Mouse (Mus musculus) hindbrain, embryonic 11.5 days (tissue): ENCODE data around the gene Hoxc9. TPM values are rescaled to one million over a fixed set of nuclear protein-coding genes. Genes with fewer than 3 reads are reported as not detected.

ENCODE experiments used
- ATAC-seq: fragments of 200-750 bp; cut with Nextera tagmentation; 2 replicates; pipeline ENCODE4 v1.8.0; 2017; ENCODE audit warnings: mild to moderate bottlenecking, moderate TSS enrichment, moderate library complexity; ENCODE audit not compliant: low FRiP score
- DNase-seq: peaks from one replicate; pipeline ENCODE4 v3.0.0-alpha.2; 2015; ENCODE audit warnings: low spot score
- H3K27ac ChIP-seq: fragments of 300-500 bp; sonication (generic); 2 replicates; pipeline ENCODE4 v1.5.1; 2014; ENCODE audit warnings: mild to moderate bottlenecking, low read depth, low read length
- H3K27me3 ChIP-seq: fragments of 300-500 bp; sonication (generic); 2 replicates; pipeline ENCODE4 v1.6.1; 2014; ENCODE audit warnings: mild to moderate bottlenecking, low read length, moderate library complexity, mixed read lengths; ENCODE audit not compliant: control insufficient read depth, insufficient read depth
- H3K36me3 ChIP-seq: fragments of 300-500 bp; sonication (generic); 2 replicates; pipeline ENCODE4 v1.6.1; 2014; ENCODE audit warnings: mild to moderate bottlenecking, low read length, moderate library complexity, mixed read lengths; ENCODE audit not compliant: control insufficient read depth, insufficient read depth
- H3K4me1 ChIP-seq: fragments of 300-500 bp; sonication (generic); replicated peaks from 2 replicates; pipeline ENCODE4 v1.6.1; 2014; ENCODE audit warnings: low read length, mixed read lengths; ENCODE audit not compliant: control insufficient read depth, insufficient read depth
- H3K4me2 ChIP-seq: fragments of 300-500 bp; sonication (generic); replicated peaks from 2 replicates; pipeline ENCODE4 v1.6.1; 2014; ENCODE audit warnings: mild to moderate bottlenecking, low read depth, low read length
- H3K4me3 ChIP-seq: fragments of 300-500 bp; sonication (generic); 2 replicates; pipeline ENCODE4 v1.5.1; 2014; ENCODE audit warnings: low read depth, low read length
- H3K9ac ChIP-seq: fragments of 300-500 bp; sonication (generic); 2 replicates; pipeline ENCODE4 v1.6.1; 2014; ENCODE audit warnings: low read depth, low read length
- H3K9me3 ChIP-seq: fragments of 300-500 bp; sonication (generic); 2 replicates; pipeline ENCODE4 v1.6.1; 2016; ENCODE audit warnings: low read length; ENCODE audit not compliant: control insufficient read depth
- WGBS: fragments of 180-500 bp; shearing (Covaris S2); extraction: QIAGEN DNeasy Blood & Tissue Kit; methylation state at CpG from one replicate; pipeline ENCODE4 v1.1.7; 2014; 5-methylcytosine and 5-hydroxymethylcytosine counted together
- polyA plus RNA-seq: library from polyadenylated mRNA; unstranded; fragments of >200 nt; fragmentation: Nextera tagmentation; extraction: Ambion mirVana; gene quantifications from 2 replicates; pipeline ENCODE4 v1.2.1, GENCODE M21; 2014

Gene Hoxc9
- polyA plus RNA-seq, 1 experiment from 2014 or later, result not detected

GRCm38 (mm10) chr15:102998608-102999182 lies 22.5 kb downstream of the Hoxc9 start:
- 0% methylated on average over 19 of the region's 19 CpGs for WGBS
- no peaks in the 10 kb centered on the region for H3K36me3 ChIP-seq
- DNase-seq (no peak), ATAC-seq (no peak)
- no peak overlapping the region for H3K27ac ChIP-seq
- no peak overlapping the region for H3K9ac ChIP-seq
- 0 out of 2 replicates have a peak, but pooled peaks cover 3% of the 10 kb centered on the region for H3K4me1 ChIP-seq
- no peaks in the 10 kb centered on the region for H3K9me3 ChIP-seq
- no peak overlapping the region for H3K4me3 ChIP-seq
- peaks cover 98% of the 10 kb centered on the region for H3K27me3 ChIP-seq
- peak overlapping the region; percentile 47; the same call in 1 of the 2 replicates for H3K4me2 ChIP-seq

- WGBS, result under 1% methylated on average over 26 of the region's 33 CpGs
- no peak overlapping the region for H3K9ac ChIP-seq
- ATAC-seq (no peak), DNase-seq (peak; percentile 65)
- 0 out of 2 replicates have a peak, but pooled peaks cover 3% of the 10 kb centered on the region for H3K4me1 ChIP-seq
- no peak overlapping the region for H3K27ac ChIP-seq
- no peaks in the 10 kb centered on the region for H3K9me3 ChIP-seq
- peak overlapping the region; percentile 30 for H3K4me3 ChIP-seq
- H3K36me3 ChIP-seq, result no peaks in the 10 kb centered on the region
- peak overlapping the region; percentile 47 for H3K4me2 ChIP-seq
- H3K27me3 ChIP-seq, result peaks cover 98% of the 10 kb centered on the region
Observed at GRCm38 (mm10) chr15:102999183-102999831, 23.1 kb downstream of the Hoxc9 start.

GRCm38 (mm10) chr15:102999955-103000354 lies 23.7 kb downstream of the Hoxc9 start:
- Histone ChIP-seq H3K9ac (no peak overlapping the region), H3K4me2 (no peak overlapping the region), H3K4me3 (no peak overlapping the region), H3K36me3 (no peaks in the 10 kb centered on the region), H3K27ac (no peak overlapping the region), H3K9me3 (no peaks in the 10 kb centered on the region), H3K27me3 (peaks cover 98% of the 10 kb centered on the region), H3K4me1 (0 out of 2 replicates have a peak, but pooled peaks cover 3% of the 10 kb centered on the region)
- DNase-seq (no peak), ATAC-seq (no peak)
- under 1% methylated on average over 10 of the region's 11 CpGs for WGBS

- Histone ChIP-seq H3K27me3 (peaks cover 98% of the 10 kb centered on the region), H3K9ac (no peak overlapping the region), H3K4me1 (0 out of 2 replicates have a peak, but pooled peaks cover 3% of the 10 kb centered on the region), H3K4me2 (no peak overlapping the region), H3K27ac (no peak overlapping the region), H3K36me3 (no peaks in the 10 kb centered on the region), H3K9me3 (no peaks in the 10 kb centered on the region), H3K4me3 (no peak overlapping the region)
- 0% methylated on average over 24 of the region's 24 CpGs for WGBS
- no peak for ATAC-seq
- DNase-seq, result peak; percentile 56
Observed at GRCm38 (mm10) chr15:103000501-103000901, 24.3 kb downstream of the Hoxc9 start.

GRCm38 (mm10) chr15:103001370-103001769 lies 25.1 kb downstream of the Hoxc9 start:
- Histone ChIP-seq H3K4me3 (no peak overlapping the region), H3K9ac (no peak overlapping the region), H3K27ac (no peak overlapping the region), H3K9me3 (no peaks in the 10 kb centered on the region), H3K4me2 (no peak overlapping the region), H3K4me1 (0 out of 2 replicates have a peak, but pooled peaks cover 3% of the 10 kb centered on the region), H3K27me3 (peaks cover 98% of the 10 kb centered on the region), H3K36me3 (no peaks in the 10 kb centered on the region)
- DNase-seq (no peak), ATAC-seq (no peak)
- WGBS, result 14% methylated on average over 2 of the region's 2 CpGs

GRCm38 (mm10) chr15:103002156-103002555 lies 25.9 kb downstream of the Hoxc9 start:
- H3K4me1 ChIP-seq, result 0 out of 2 replicates have a peak, but pooled peaks cover 3% of the 10 kb centered on the region
- H3K27me3 ChIP-seq, result peaks cover 99% of the 10 kb centered on the region
- H3K4me3 ChIP-seq, result no peak overlapping the region
- no peak overlapping the region for H3K4me2 ChIP-seq
- H3K36me3 ChIP-seq, result no peaks in the 10 kb centered on the region
- H3K9me3 ChIP-seq, result no peaks in the 10 kb centered on the region
- ATAC-seq, result no peak
- no peak for DNase-seq
- WGBS, result 6% methylated on average over 4 of the region's 4 CpGs
- no peak overlapping the region for H3K9ac ChIP-seq
- H3K27ac ChIP-seq, result no peak overlapping the region

GRCm38 (mm10) chr15:103002821-103003448 lies 26.7 kb downstream of the Hoxc9 start:
- Histone ChIP-seq H3K27me3 (peaks cover 99% of the 10 kb centered on the region), H3K9ac (no peak overlapping the region), H3K4me3 (no peak overlapping the region), H3K9me3 (no peaks in the 10 kb centered on the region), H3K36me3 (no peaks in the 10 kb centered on the region), H3K4me2 (no peak overlapping the region), H3K27ac (no peak overlapping the region), H3K4me1 (0 out of 2 replicates have a peak, but pooled peaks cover 3% of the 10 kb centered on the region)
- DNase-seq (no peak), ATAC-seq (no peak)
- WGBS, result 2% methylated on average over 13 of the region's 13 CpGs

- ATAC-seq (no peak), DNase-seq (peak; percentile 61)
- under 1% methylated on average over 17 of the region's 17 CpGs for WGBS
- peaks cover 99% of the 10 kb centered on the region for H3K27me3 ChIP-seq
- H3K27ac ChIP-seq, result no peak overlapping the region
- H3K9me3 ChIP-seq, result no peaks in the 10 kb centered on the region
- H3K4me2 ChIP-seq, result no peak overlapping the region
- no peaks in the 10 kb centered on the region for H3K36me3 ChIP-seq
- H3K4me3 ChIP-seq, result no peak overlapping the region
- no peaks in the 10 kb centered on the region for H3K4me1 ChIP-seq
- no peak overlapping the region for H3K9ac ChIP-seq
Observed at GRCm38 (mm10) chr15:103005308-103005707, 29.1 kb downstream of the Hoxc9 start.
